Mouse (Mus musculus) CH12.LX (cell line): ENCODE results near the gene Ampd3. TPM values are rescaled to one million over a fixed set of nuclear protein-coding genes. Genes with fewer than 3 reads are reported as not detected.
A peak's percentile ranks its signal among the peaks of the same experiment; 100 is the strongest.

Experiments
- DNase-seq: peaks from one replicate; pipeline ENCODE4 v3.0.0-alpha.2; 2013; ENCODE audit errors: extremely low read depth
- H3K27ac ChIP-seq: 2 replicates; pipeline ENCODE4 v1.5.1; 2012; ENCODE audit warnings: low read depth, mild to moderate bottlenecking, control low read depth, moderate library complexity; ENCODE audit not compliant: insufficient read depth
- H3K27me3 ChIP-seq: replicated peaks from 2 replicates; pipeline ENCODE3; 2012; ENCODE audit warnings: inconsistent platforms
- H3K36me3 ChIP-seq, 2 experiments: replicated peaks in 1 of 2; 2 replicates each; pipeline versions ENCODE3 to v1.6.1; 2012; ENCODE audit warnings: inconsistent platforms in 1 of 2, low read length in 1 of 2, mild to moderate bottlenecking in 1 of 2, mixed read lengths in 1 of 2, moderate library complexity in 1 of 2; ENCODE audit not compliant: control insufficient read depth in 1 of 2, insufficient read depth in 1 of 2
- H3K4me1 ChIP-seq, 2 experiments: 2 replicates each; pipeline ENCODE4 v1.6.1; 2012; ENCODE audit warnings: inconsistent platforms in 1 of 2, moderate library complexity in 1 of 2; ENCODE audit not compliant: insufficient read depth in 2 of 2, control insufficient read depth in 1 of 2
- H3K4me2 ChIP-seq: 2 replicates; pipeline ENCODE4 v1.6.1; 2012; ENCODE audit warnings: low read depth, mild to moderate bottlenecking, control low read depth; ENCODE audit not compliant: poor library complexity, insufficient read depth, severe bottlenecking
- H3K4me3 ChIP-seq, 3 experiments: fragments of 150-350 bp in 1 of 3; sonication (generic) in 1 of 3; replicated peaks in 1 of 3; 2 replicates each; pipeline versions ENCODE3 to v1.5.1; 2011 to 2012; ENCODE audit warnings: low read depth in 2 of 3, low read length in 2 of 3, mild to moderate bottlenecking in 2 of 3, moderate library complexity in 2 of 3, control low read depth in 1 of 3, improper control_type of control experiment in 1 of 3, inconsistent platforms in 1 of 3, mixed read lengths in 1 of 3; ENCODE audit not compliant: poor library complexity in 1 of 3
- H3K79me2 ChIP-seq: replicated peaks from 2 replicates; pipeline ENCODE4 v1.6.1; 2012; ENCODE audit warnings: mild to moderate bottlenecking, moderate library complexity; ENCODE audit not compliant: control insufficient read depth, poor library complexity, insufficient read depth, severe bottlenecking; ENCODE audit errors: extremely low read depth
- H3K9ac ChIP-seq: 2 replicates; pipeline ENCODE4 v1.6.1; 2012; ENCODE audit warnings: low read depth, mild to moderate bottlenecking, control low read depth, moderate library complexity; ENCODE audit not compliant: insufficient read depth
- H3K9me3 ChIP-seq: replicated peaks from 2 replicates; pipeline ENCODE3; 2012; ENCODE audit warnings: low read length, inconsistent platforms, mixed read lengths
- CHD2 ChIP-seq: IDR thresholded peaks from 2 replicates; pipeline ENCODE4 v1.6.1; 2011; ENCODE audit warnings: low read length, improper control_type of control experiment
- CTCF ChIP-seq, 2 experiments: IDR thresholded peaks in 1 of 2; conservative IDR thresholded peaks in 1 of 2; 2 replicates each; pipeline ENCODE4 v1.5.1; 2011 to 2012; ENCODE audit warnings: low read depth in 2 of 2, low read length in 2 of 2, improper control_type of control experiment in 1 of 2, inconsistent platforms in 1 of 2, mild to moderate bottlenecking in 1 of 2, moderate library complexity in 1 of 2
- EP300 ChIP-seq: IDR thresholded peaks from 2 replicates; pipeline ENCODE4 v1.6.1; 2011; ENCODE audit warnings: low read length, improper control_type of control experiment
- ETS1 ChIP-seq: conservative IDR thresholded peaks from 2 replicates; pipeline ENCODE4 v1.6.1; 2012; ENCODE audit warnings: low read depth, mild to moderate bottlenecking, inconsistent platforms, low read length, improper control_type of control experiment, moderate library complexity
- HCFC1 ChIP-seq: IDR thresholded peaks from 2 replicates; pipeline ENCODE4 v1.6.1; 2012; ENCODE audit warnings: low read depth, mild to moderate bottlenecking, inconsistent platforms, low read length, improper control_type of control experiment
- IRF4 ChIP-seq: IDR thresholded peaks from 2 replicates; pipeline ENCODE4 v1.6.1; 2014; ENCODE audit warnings: low read depth, mild to moderate bottlenecking, inconsistent platforms, low read length, improper control_type of control experiment
- JUN ChIP-seq: IDR thresholded peaks from 2 replicates; pipeline ENCODE4 v1.6.1; 2011; ENCODE audit warnings: low read depth, mild to moderate bottlenecking, low read length, improper control_type of control experiment, moderate library complexity; ENCODE audit not compliant: insufficient read depth
- KAT2A ChIP-seq: IDR thresholded peaks from 2 replicates; pipeline ENCODE4 v1.6.1; 2012; ENCODE audit warnings: low read length, improper control_type of control experiment, inconsistent platforms; ENCODE audit not compliant: insufficient replicate concordance
- MAZ ChIP-seq: IDR thresholded peaks from 2 replicates; pipeline ENCODE4 v1.6.1; 2012; ENCODE audit warnings: low read depth, mild to moderate bottlenecking, inconsistent platforms, low read length, improper control_type of control experiment, moderate library complexity
- MEF2A ChIP-seq: IDR thresholded peaks from 2 replicates; pipeline ENCODE4 v1.6.1; 2014; ENCODE audit warnings: low read depth, mild to moderate bottlenecking, inconsistent platforms, low read length, improper control_type of control experiment, borderline replicate concordance
- NELFE ChIP-seq: IDR thresholded peaks from 2 replicates; pipeline ENCODE4 v1.6.1; 2011; ENCODE audit warnings: low read depth, low read length, improper control_type of control experiment
- NRF1 ChIP-seq: IDR thresholded peaks from 2 replicates; pipeline ENCODE4 v1.6.1; 2014; ENCODE audit warnings: low read depth, mild to moderate bottlenecking, inconsistent platforms, low read length, improper control_type of control experiment, moderate library complexity
- POLR2A ChIP-seq: IDR thresholded peaks from 2 replicates; pipeline ENCODE4 v1.6.1; 2011; ENCODE audit warnings: low read depth, mild to moderate bottlenecking, improper control_type of control experiment, low read length
- RAD21 ChIP-seq: IDR thresholded peaks from 2 replicates; pipeline ENCODE4 v1.6.1; 2011; ENCODE audit warnings: low read depth, mild to moderate bottlenecking, low read length, improper control_type of control experiment, moderate library complexity
- SIN3A ChIP-seq: IDR thresholded peaks from 2 replicates; pipeline ENCODE4 v1.6.1; 2012; ENCODE audit warnings: low read length, improper control_type of control experiment, inconsistent platforms
- SMC3 ChIP-seq: IDR thresholded peaks from 2 replicates; pipeline ENCODE4 v1.6.1; 2011; ENCODE audit warnings: low read depth, low read length, improper control_type of control experiment
- USF1 ChIP-seq: IDR thresholded peaks from 2 replicates; pipeline ENCODE4 v1.6.1; 2014; ENCODE audit warnings: low read depth, mild to moderate bottlenecking, inconsistent platforms, low read length, improper control_type of control experiment
- ZKSCAN1 ChIP-seq: IDR thresholded peaks from 2 replicates; pipeline ENCODE4 v1.6.1; 2012; ENCODE audit warnings: low read depth, inconsistent platforms, low read length, improper control_type of control experiment, borderline replicate concordance
- dilution Hi-C: fragments of 300-500 bp; cut with MboI; formaldehyde crosslinking; loops from 2 replicates; pipeline ENCODE4 v1.14.3; 2020; ENCODE audit warnings: low sequenced_read_pairs; ENCODE audit not compliant: extremely low pct_unique_long_range_greater_than_20kb, extremely low pct_ligation_motif_present
- in situ Hi-C: fragments of 300-500 bp; cut with MboI; formaldehyde crosslinking; loops from 3 replicates; pipeline ENCODE4 v1.14.3; 2019; ENCODE audit warnings: low sequenced_read_pairs, low pct_ligation_motif_present, low pct_unique_long_range_greater_than_20kb, mixed read lengths
- polyA plus RNA-seq: library from polyadenylated mRNA; unstranded; fragments of >175 nt; gene quantifications from 2 replicates; pipeline ENCODE4 v1.2.1, GENCODE M21; 2012; ENCODE audit warnings: low read depth; ENCODE audit not compliant: insufficient read length
- total RNA-seq, 2 experiments: library from RNA; depleted of rRNA; stranded (reverse); fragments of 300-350 nt in 1 of 2; fragments of >200 nt in 1 of 2; gene quantifications; 2 replicates each; pipeline ENCODE4 v1.2.3; 2012 to 2014

Ampd3 gene
- total and polyA plus RNA-seq, 3 experiments, result 0.08 to 0.84 (median 0.30) TPM

DNA sequence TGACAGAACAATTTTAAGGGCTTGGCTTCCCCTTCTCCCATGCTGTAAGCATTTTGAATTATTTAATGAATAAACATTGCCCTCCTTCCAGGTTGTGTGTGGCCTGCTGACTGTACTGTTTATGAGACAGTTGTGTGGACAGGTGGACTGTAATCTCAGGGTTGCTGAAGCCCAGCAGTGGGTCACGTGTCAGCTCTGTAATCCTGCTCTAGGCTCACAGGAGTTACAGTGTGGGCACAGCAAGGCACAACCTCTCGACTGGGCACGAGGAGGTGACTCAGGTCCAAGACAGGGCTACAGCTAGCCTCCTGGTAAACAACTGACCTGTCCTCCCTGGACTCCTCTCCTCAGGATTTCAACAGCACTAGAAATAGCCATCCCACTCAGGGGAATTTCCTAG is 4.3 kb downstream of the Ampd3 start:
- no peaks in the 10 kb centered on the region for H3K79me2 ChIP-seq
- no peak overlapping the region for H3K4me2 ChIP-seq
- H3K36me3 ChIP-seq, result no peaks in the 10 kb centered on the region
- DNase-seq, result no peak
- no peaks in the 10 kb centered on the region for H3K9me3 ChIP-seq
- H3K9ac ChIP-seq, result no peak overlapping the region
- H3K4me3 ChIP-seq, result no peak overlapping the region
- H3K4me1 ChIP-seq, result peaks cover 13 to 53% of the 10 kb centered on the region in 2 experiments
- TF ChIP-seq ZKSCAN1 (no peak), HCFC1 (no peak), KAT2A (no peak), USF1 (no peak), IRF4 (no peak), RAD21 (no peak), NELFE (no peak), EP300 (no peak), SIN3A (no peak)
- dilution Hi-C loops (no loop called here), in situ Hi-C loops (no loop called here)
- H3K27me3 ChIP-seq, result no peaks in the 10 kb centered on the region
- no peak overlapping the region for H3K27ac ChIP-seq

DNA sequence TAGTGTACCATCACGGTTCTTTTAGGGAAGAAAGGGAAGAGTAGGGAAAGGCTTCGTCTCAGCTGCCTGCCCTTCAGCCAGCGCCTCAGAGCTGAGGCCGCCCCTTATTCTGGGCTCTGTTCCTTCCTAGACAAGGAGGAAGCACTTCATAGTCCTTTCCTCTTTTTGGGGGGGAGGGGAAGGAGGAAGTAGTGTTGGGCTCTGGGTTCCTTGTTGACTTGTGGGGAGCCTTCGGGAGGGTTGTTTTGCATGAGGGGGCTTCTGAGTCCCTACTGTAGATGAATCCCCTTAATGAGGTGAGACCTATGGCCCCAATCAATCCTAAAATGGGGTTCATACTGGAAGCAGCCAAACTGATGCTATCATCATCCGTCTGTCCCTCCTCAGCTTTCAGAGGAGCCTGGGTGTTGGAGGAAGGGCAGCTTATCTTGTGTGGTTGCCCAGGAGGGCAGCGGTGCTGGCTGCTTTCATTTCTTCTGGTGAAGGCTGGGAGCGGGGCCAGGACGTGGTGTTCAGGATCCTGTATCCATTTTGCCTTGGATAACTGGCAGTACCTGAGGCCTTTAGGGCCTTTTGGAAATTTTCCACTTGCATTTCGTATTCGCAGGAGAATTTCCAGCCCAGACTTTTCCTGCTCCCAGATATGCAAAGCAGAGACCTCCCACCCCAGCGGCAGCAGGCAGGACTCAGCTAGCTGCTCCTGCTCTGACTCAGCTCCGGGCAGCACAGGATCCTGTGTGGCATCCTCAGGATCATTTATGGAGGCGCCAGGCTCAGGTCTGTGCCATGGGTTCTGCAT is 5.4 kb downstream of the Ampd3 start:
- in situ Hi-C loops, result no loop called here
- H3K4me3 ChIP-seq, result no peak overlapping the region
- no peak for TF ChIP-seq MAZ
- TF ChIP-seq NRF1, result no peak
- no peak for TF ChIP-seq RAD21
- no peak for TF ChIP-seq CTCF (conservative IDR thresholded peaks at IDR 0.05 in 1 of 2, IDR thresholded peaks at IDR 0.05 in 1 of 2; ENCODE audit: low read depth in 2 of 2, low read length in 2 of 2)
- TF ChIP-seq, all 38 proteins: peak for 0
- H3K4me1 ChIP-seq, result peaks cover 13 to 53% of the 10 kb centered on the region in 2 experiments
- H3K27me3 ChIP-seq, result no peaks in the 10 kb centered on the region
- dilution Hi-C loops, result no loop called here
- H3K27ac ChIP-seq, result no peak overlapping the region
- peak overlapping the region; percentile 1; the same call in 1 of the 2 replicates for H3K9ac ChIP-seq
- DNase-seq, result peak; percentile 56
- peak overlapping the region; percentile 34 for H3K4me2 ChIP-seq
- no peaks in the 10 kb centered on the region for H3K36me3 ChIP-seq
- H3K9me3 ChIP-seq, result no peaks in the 10 kb centered on the region
- no peaks in the 10 kb centered on the region for H3K79me2 ChIP-seq

DNA sequence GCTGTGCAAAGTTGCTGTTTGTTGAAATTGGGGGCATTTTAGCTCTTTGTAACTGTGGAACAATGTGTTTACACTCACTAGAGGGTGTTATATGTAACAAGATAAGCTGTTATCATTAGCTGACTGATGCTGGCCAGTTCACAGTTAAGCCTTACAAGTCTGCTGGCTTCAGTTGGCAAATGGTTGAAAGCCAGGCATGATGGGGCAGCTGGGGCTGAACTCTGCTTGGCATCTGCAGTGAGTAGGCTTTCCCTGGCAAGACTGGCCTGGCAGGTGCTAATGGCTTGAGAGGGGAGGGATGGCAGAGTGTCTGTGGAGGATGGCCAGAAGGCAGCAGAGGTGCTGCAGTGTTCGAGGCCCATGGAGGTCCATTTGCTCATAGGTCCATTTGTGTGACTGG is 6.1 kb downstream of the Ampd3 start:
- dilution Hi-C loops, result no loop called here
- DNase-seq, result no peak
- peaks cover 13 to 50% of the 10 kb centered on the region in 2 experiments for H3K4me1 ChIP-seq
- H3K9me3 ChIP-seq, result no peaks in the 10 kb centered on the region
- no peak overlapping the region for H3K9ac ChIP-seq
- no peak overlapping the region for H3K27ac ChIP-seq
- no peak overlapping the region for H3K4me3 ChIP-seq
- TF ChIP-seq KAT2A (no peak), JUN (no peak), USF1 (no peak), SMC3 (no peak), CHD2 (no peak), ETS1 (no peak), MEF2A (no peak), POLR2A (no peak)
- TF ChIP-seq, all 38 proteins: peak for 0
- Histone ChIP-seq H3K79me2 (no peaks in the 10 kb centered on the region), H3K4me2 (peak overlapping the region; percentile 34; the same call in 1 of the 2 replicates), H3K36me3 (no peaks in the 10 kb centered on the region), H3K27me3 (no peaks in the 10 kb centered on the region)
- in situ Hi-C loops, result no loop called here
